ENCODE assay signal across 7 mouse cellular contexts in genomic region chr1:39720632-39721350, GRCm38 (mm10). TPM values are rescaled to one million over a fixed set of nuclear protein-coding genes. Genes with fewer than 3 reads are reported as not detected.
DNase-seq lines count a peak whose midpoint lies in the region; ATAC-seq lines count a peak whose summit lies in the region.

TSS of gene Rfx8 (minus strand) at chr1:39720997.

- DNase-seq in lung, postnatal 25 days (ENCODE audit: low spot score) = no peak
- DNase-seq in cerebellum, postnatal 10 days = peak; percentile 56 to 59
- DNase-seq in yolk sac, embryonic 10.5 days (ENCODE audit: low spot score) = peak; percentile 29
- DNase-seq in c-Kit-positive CD71-positive TER-119-positive erythroid progenitor cells, embryonic 14.5 days (ENCODE audit: low spot score) = no peak

- 5% methylated on average over 25 of the region's 42 CpGs for WGBS in lung, embryonic 16.5 days
- WGBS in heart, embryonic 14.5 days = 3% methylated on average over 41 of the region's 42 CpGs
- WGBS in liver, embryonic 15.5 days (ENCODE audit: insufficient replicate concordance) = 7% methylated on average over 42 of the region's 42 CpGs

- no peaks in the 10 kb centered on the region for H3K36me3 ChIP-seq in lung, embryonic 16.5 days (ENCODE audit: control insufficient read depth, insufficient read depth, low read length)
- H3K36me3 ChIP-seq in heart, embryonic 14.5 days (ENCODE audit: control insufficient read depth, insufficient read depth, low read length) = no peaks in the 10 kb centered on the region
- no peaks in the 10 kb centered on the region for H3K36me3 ChIP-seq in liver, embryonic 15.5 days (replicated peaks)

- peak within 1 kb of the TSS; percentile 73 for H3K9ac ChIP-seq in lung, embryonic 16.5 days (ENCODE audit: low read length)
- H3K9ac ChIP-seq in heart, embryonic 14.5 days (ENCODE audit: low read length) = peak within 1 kb of the TSS; percentile 83
- no peak within 1 kb of the TSS for H3K9ac ChIP-seq in liver, embryonic 15.5 days

- H3K4me1 ChIP-seq in lung, embryonic 16.5 days (replicated peaks; ENCODE audit: control insufficient read depth, insufficient read depth, low read length) = peaks cover 22% of the 10 kb centered on the region
- H3K4me1 ChIP-seq in heart, embryonic 14.5 days (ENCODE audit: control insufficient read depth in 2 of 2, insufficient read depth in 2 of 2, low read length in 2 of 2) = peaks cover 11 to 13% of the 10 kb centered on the region in 2 experiments
- peaks cover 10% of the 10 kb centered on the region for H3K4me1 ChIP-seq in liver, embryonic 15.5 days (replicated peaks)

- peak within 1 kb of the TSS; percentile 68 for H3K27ac ChIP-seq in lung, embryonic 16.5 days (ENCODE audit: low read length)
- H3K27ac ChIP-seq in heart, embryonic 14.5 days (replicated peaks in 1 of 2; ENCODE audit: control insufficient read depth in 1 of 2, insufficient read depth in 1 of 2, low read depth in 2 of 2, low read length in 2 of 2) = peak within 1 kb of the TSS; percentile 49 to 56
- no peak within 1 kb of the TSS for H3K27ac ChIP-seq in liver, embryonic 15.5 days (replicated peaks)

- H3K27me3 ChIP-seq in lung, embryonic 16.5 days (ENCODE audit: control insufficient read depth, insufficient read depth, low read depth, low read length) = no peaks in the 10 kb centered on the region
- H3K27me3 ChIP-seq in heart, embryonic 14.5 days (ENCODE audit: control insufficient read depth, insufficient read depth, low read length) = no peaks in the 10 kb centered on the region
- peaks cover 10% of the 10 kb centered on the region for H3K27me3 ChIP-seq in liver, embryonic 15.5 days

- no peaks in the 10 kb centered on the region for H3K9me3 ChIP-seq in lung, embryonic 16.5 days (ENCODE audit: control insufficient read depth, low read length)
- no peaks in the 10 kb centered on the region for H3K9me3 ChIP-seq in heart, embryonic 14.5 days (ENCODE audit: control insufficient read depth, low read length)
- no peaks in the 10 kb centered on the region for H3K9me3 ChIP-seq in liver, embryonic 15.5 days (replicated peaks)

- peak within 1 kb of the TSS; percentile 90 for H3K4me2 ChIP-seq in lung, embryonic 16.5 days (ENCODE audit: low read depth, low read length)
- peak within 1 kb of the TSS; percentile 91 for H3K4me2 ChIP-seq in heart, embryonic 14.5 days (ENCODE audit: low read length)
- H3K4me2 ChIP-seq in liver, embryonic 15.5 days = peak within 1 kb of the TSS; percentile 72

- ATAC-seq in lung, embryonic 16.5 days (ENCODE audit: low read depth) = peak; percentile 64
- ATAC-seq in heart, embryonic 14.5 days (ENCODE audit: insufficient number of reproducible peaks, insufficient read depth, low FRiP score, low read depth) = peak; percentile 69
- no peak for ATAC-seq in liver, embryonic 15.5 days (ENCODE audit: insufficient read depth)

- H3K4me3 ChIP-seq in lung, embryonic 16.5 days (ENCODE audit: low read length) = peak within 1 kb of the TSS; percentile 58
- H3K4me3 ChIP-seq in heart, embryonic 14.5 days (ENCODE audit: control insufficient read depth in 1 of 2, insufficient read depth in 1 of 2, low read depth in 1 of 2, low read length in 2 of 2) = peak within 1 kb of the TSS; percentile 49 to 65
- peak within 1 kb of the TSS; percentile 53 for H3K4me3 ChIP-seq in liver, embryonic 15.5 days (replicated peaks)

RNA-seq across cellular contexts. Expression of gene Rfx8, which starts in this region (rescaled TPM):
- polyA plus RNA-seq in lung, embryonic 16.5 days (2015; fragmentation: Nextera tagmentation; extraction: Ambion mirVana) = 0.40 and 0.58 TPM in 2 replicates
- 1.1 and 1.7 TPM in 2 replicates for polyA plus RNA-seq in heart, embryonic 14.5 days (2014; fragmentation: Nextera tagmentation; extraction: Ambion mirVana)
- 0.09 and 0.10 TPM in 2 replicates for polyA plus RNA-seq in liver, embryonic 15.5 days (2015; fragmentation: Nextera tagmentation; extraction: Ambion mirVana)

Comparison
In these comparisons a context has a peak if more than half of its experiments do, and no peak if none do; other contexts are left out.
1. Peak in ATAC-seq, H3K4me3 ChIP-seq, H3K27ac ChIP-seq, H3K9ac ChIP-seq and H3K4me2 ChIP-seq in lung, embryonic 16.5 days; RNA of the gene not detected or under 1 TPM.
2. DNase-seq: peak in cerebellum, postnatal 10 days (2 of 2) and yolk sac, embryonic 10.5 days (single experiment); none in lung, postnatal 25 days (single experiment) and c-Kit-positive CD71-positive TER-119-positive erythroid progenitor cells, embryonic 14.5 days (single experiment).
3. Peak in every context shown above with its lines, with median percentiles within 50 percentile points of each other: H3K4me2 ChIP-seq and H3K4me3 ChIP-seq.